Mouse (Mus musculus): ENCODE results near the gene Rcor2. TPM values are rescaled to one million over a fixed set of nuclear protein-coding genes. Genes with fewer than 3 reads are reported as not detected.

Rcor2 gene
- polyA plus RNA-seq, 1 experiment: 19.6 TPM

- H3K4me1 ChIP-seq (ENCODE audit: control insufficient read depth, insufficient read depth, low read length): no peaks in the 10 kb centered on the region
- 78% methylated on average over 7 of the region's 7 CpGs for WGBS
- no peak overlapping the region for H3K27ac ChIP-seq (ENCODE audit: control insufficient read depth, insufficient read depth, low read depth, low read length, poor library complexity)
- H3K4me3 ChIP-seq (replicated peaks; ENCODE audit: control insufficient read depth, low read depth, low read length): no peak overlapping the region
- no peak for TF ChIP-seq CTCF (IDR thresholded peaks at IDR 0.05; ENCODE audit: control insufficient read depth, insufficient read depth, low read length)
- TF ChIP-seq POLR2A (IDR thresholded peaks at IDR 0.05; ENCODE audit: borderline replicate concordance, control insufficient read depth, low read depth, low read length): no peak
Measured at GRCm38 (mm10) chr19:7276796-7277195, 9.7 kb downstream of the Rcor2 start.

DNA sequence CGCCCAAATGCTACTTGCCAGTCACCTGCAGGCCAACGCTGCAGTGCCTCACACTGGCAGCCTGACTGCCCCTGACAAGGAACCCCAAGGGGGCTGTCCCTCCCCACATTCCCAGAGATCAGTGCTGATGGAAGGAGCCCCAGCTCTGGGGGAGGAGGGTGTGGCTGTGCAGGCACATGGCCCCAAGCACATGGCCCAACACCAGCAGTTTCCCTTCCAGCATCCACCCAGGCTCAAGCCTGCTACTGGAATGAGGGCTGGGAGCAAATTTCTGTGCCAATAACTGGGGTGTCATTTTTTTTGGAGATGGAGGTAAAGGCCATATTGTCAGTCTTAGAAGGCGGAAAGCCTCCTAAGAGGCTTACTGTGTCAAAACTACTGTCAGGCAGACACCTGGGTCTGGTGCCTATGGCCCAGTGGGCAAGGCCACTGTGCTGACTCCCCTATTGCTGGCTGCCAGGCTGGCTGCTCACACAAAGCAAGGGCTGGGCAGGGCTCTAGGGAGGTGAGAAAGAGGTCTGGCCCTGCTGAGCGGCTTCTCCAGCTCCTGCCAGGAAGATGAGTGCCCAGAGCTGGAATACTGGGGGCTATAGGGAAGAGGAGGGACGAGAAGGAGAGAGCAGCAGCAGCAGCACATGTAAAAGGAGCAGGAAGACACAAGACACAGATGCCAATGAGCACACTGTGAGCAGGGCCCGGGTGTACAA, 11.2 kb downstream of the Rcor2 start:
- Histone ChIP-seq H3K4me1 (ENCODE audit: control insufficient read depth, insufficient read depth, low read length) (no peaks in the 10 kb centered on the region), H3K27ac (ENCODE audit: control insufficient read depth, insufficient read depth, low read depth, low read length, poor library complexity) (no peak overlapping the region), H3K4me3 (replicated peaks; ENCODE audit: control insufficient read depth, low read depth, low read length) (no peak overlapping the region)
- WGBS: 75% methylated on average over 6 of the region's 6 CpGs
- TF ChIP-seq CTCF (IDR thresholded peaks at IDR 0.05; ENCODE audit: control insufficient read depth, insufficient read depth, low read length) (no peak), POLR2A (IDR thresholded peaks at IDR 0.05; ENCODE audit: borderline replicate concordance, control insufficient read depth, low read depth, low read length) (no peak)

- Histone ChIP-seq H3K4me1 (ENCODE audit: control insufficient read depth, insufficient read depth, low read length) (no peaks in the 10 kb centered on the region), H3K27ac (ENCODE audit: control insufficient read depth, insufficient read depth, low read depth, low read length, poor library complexity) (no peak overlapping the region), H3K4me3 (replicated peaks; ENCODE audit: control insufficient read depth, low read depth, low read length) (no peak overlapping the region)
- 63% methylated on average over 6 of the region's 6 CpGs for WGBS
- TF ChIP-seq CTCF (IDR thresholded peaks at IDR 0.05; ENCODE audit: control insufficient read depth, insufficient read depth, low read length) (peak; percentile 58), POLR2A (IDR thresholded peaks at IDR 0.05; ENCODE audit: borderline replicate concordance, control insufficient read depth, low read depth, low read length) (no peak)
Measured at GRCm38 (mm10) chr19:7279114-7279513, 12.0 kb downstream of the Rcor2 start.

DNA sequence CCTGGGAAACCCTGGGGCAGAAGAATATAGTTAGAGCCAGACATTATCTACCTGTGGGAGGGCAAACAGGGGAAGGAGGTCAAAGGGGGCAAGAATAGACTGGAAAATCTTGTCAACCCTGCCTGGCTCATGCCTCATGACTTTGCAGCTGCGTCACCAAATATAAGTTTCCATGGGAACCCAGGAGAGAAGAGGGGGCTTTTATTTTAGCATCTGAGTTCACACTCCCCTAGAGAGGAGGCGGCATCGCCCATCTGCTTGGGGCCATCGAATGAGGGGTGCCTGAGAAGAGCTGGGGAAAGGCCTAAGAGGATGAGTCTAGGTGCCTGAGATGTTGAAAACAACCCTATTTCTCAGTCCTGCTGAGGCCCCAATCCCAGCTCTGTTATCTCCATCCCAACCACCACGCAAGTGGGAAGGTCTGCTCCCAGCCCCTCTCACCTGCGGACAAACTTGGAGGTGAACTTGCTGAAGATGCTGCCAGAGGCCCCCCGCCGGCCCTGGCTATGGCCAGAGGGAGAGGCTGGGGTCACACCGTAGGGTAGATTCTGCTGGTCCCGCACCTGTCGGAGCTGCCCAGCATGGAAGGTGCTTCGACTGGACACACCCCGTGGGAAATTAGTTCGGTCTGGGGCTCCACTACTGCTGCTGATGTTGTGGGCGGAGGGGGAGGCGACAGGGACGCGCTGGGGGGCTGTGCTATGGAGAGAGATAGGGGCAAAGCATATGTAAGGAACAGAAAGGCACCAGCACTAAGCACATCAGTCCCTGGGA, 13.6 kb downstream of the Rcor2 start:
- no peak overlapping the region for H3K4me3 ChIP-seq (replicated peaks; ENCODE audit: control insufficient read depth, low read depth, low read length)
- TF ChIP-seq CTCF (IDR thresholded peaks at IDR 0.05; ENCODE audit: control insufficient read depth, insufficient read depth, low read length): no peak
- TF ChIP-seq POLR2A (IDR thresholded peaks at IDR 0.05; ENCODE audit: borderline replicate concordance, control insufficient read depth, low read depth, low read length): no peak
- H3K27ac ChIP-seq (ENCODE audit: control insufficient read depth, insufficient read depth, low read depth, low read length, poor library complexity): no peak overlapping the region
- no peaks in the 10 kb centered on the region for H3K4me1 ChIP-seq (ENCODE audit: control insufficient read depth, insufficient read depth, low read length)
- 91% methylated on average over 18 of the region's 18 CpGs for WGBS

DNA sequence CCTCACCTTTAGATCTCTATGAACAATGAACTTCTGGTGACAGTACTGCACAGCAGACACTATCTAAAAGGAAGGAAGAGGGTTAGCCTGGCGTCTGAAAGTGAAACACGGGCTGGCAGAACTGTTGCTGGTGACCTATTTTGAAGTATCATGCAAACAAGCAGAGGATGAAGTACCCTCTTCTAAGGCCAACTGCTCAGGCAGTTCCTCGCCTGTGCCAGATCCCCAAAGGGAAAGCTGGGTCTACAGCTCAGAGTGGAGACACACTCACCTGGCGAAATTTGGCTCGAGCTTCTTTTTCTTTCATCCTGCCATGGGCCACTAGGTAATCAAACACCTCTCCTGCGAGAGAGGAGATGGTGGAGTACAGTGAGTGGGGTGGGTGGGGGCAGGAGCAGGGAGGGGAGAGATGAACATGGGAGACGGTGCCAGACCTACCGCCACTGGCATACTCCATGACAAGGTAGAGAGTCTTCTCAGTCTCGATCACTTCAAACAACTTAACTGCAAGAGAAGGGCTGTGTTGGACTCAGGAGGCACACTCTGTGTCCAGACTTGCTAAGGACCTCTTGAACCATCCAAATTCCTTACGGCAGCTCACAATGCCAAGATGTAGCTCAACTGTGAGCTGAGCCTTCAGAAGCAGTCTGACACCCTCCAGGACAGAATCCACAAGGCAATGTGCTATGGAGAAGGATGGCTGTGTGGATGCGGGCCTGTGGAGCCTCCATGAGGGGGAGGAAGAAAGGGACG, 19.6 kb downstream of the Rcor2 start:
- 76% methylated on average over 12 of the region's 12 CpGs for WGBS
- H3K27ac ChIP-seq (ENCODE audit: control insufficient read depth, insufficient read depth, low read depth, low read length, poor library complexity): no peak overlapping the region
- no peak for TF ChIP-seq POLR2A (IDR thresholded peaks at IDR 0.05; ENCODE audit: borderline replicate concordance, control insufficient read depth, low read depth, low read length)
- no peak for TF ChIP-seq CTCF (IDR thresholded peaks at IDR 0.05; ENCODE audit: control insufficient read depth, insufficient read depth, low read length)
- H3K4me3 ChIP-seq (replicated peaks; ENCODE audit: control insufficient read depth, low read depth, low read length): no peak overlapping the region
- no peaks in the 10 kb centered on the region for H3K4me1 ChIP-seq (ENCODE audit: control insufficient read depth, insufficient read depth, low read length)

- TF ChIP-seq POLR2A (IDR thresholded peaks at IDR 0.05; ENCODE audit: borderline replicate concordance, control insufficient read depth, low read depth, low read length) (no peak), CTCF (IDR thresholded peaks at IDR 0.05; ENCODE audit: control insufficient read depth, insufficient read depth, low read length) (no peak)
- H3K27ac ChIP-seq (ENCODE audit: control insufficient read depth, insufficient read depth, low read depth, low read length, poor library complexity): no peak overlapping the region
- H3K4me1 ChIP-seq (ENCODE audit: control insufficient read depth, insufficient read depth, low read length): no peaks in the 10 kb centered on the region
- WGBS: 83% methylated on average over 3 of the region's 3 CpGs
- H3K4me3 ChIP-seq (replicated peaks; ENCODE audit: control insufficient read depth, low read depth, low read length): no peak overlapping the region
Measured at GRCm38 (mm10) chr19:7288288-7288687, 21.2 kb downstream of the Rcor2 start.

DNA sequence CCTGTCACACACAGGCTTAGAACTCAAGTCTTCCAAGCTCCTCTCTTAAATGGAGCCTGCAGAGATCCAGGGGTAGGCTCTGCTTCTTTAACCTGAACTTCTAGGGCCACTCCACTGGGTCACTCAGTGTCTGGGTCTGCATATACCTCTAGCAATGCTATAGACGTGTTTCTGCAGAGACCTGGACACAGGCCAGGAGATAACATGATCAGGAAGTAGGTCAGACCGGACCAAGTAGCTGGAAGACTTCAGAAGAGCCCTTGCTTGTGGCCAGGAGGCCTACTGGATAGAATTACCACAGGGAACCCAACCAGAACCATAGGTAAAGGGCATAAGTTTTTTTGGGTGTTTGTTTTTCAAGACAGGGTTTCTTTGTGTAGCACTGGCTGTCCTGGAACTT, 22.6 kb downstream of the Rcor2 start:
- Histone ChIP-seq H3K27ac (ENCODE audit: control insufficient read depth, insufficient read depth, low read depth, low read length, poor library complexity) (no peak overlapping the region), H3K4me3 (replicated peaks; ENCODE audit: control insufficient read depth, low read depth, low read length) (no peak overlapping the region), H3K4me1 (ENCODE audit: control insufficient read depth, insufficient read depth, low read length) (peaks cover 2% of the 10 kb centered on the region; the same call in 1 of the 2 replicates)
- 15% methylated on average over 2 of the region's 2 CpGs for WGBS
- TF ChIP-seq POLR2A (IDR thresholded peaks at IDR 0.05; ENCODE audit: borderline replicate concordance, control insufficient read depth, low read depth, low read length) (no peak), CTCF (IDR thresholded peaks at IDR 0.05; ENCODE audit: control insufficient read depth, insufficient read depth, low read length) (no peak)

Measured in bone marrow, adult 2 months (tissue).